Mouse (Mus musculus) cerebellum, postnatal 10 days (tissue): ENCODE data around the gene Aanat.
A peak's percentile ranks its signal among the peaks of the same experiment; 100 is the strongest.

Source experiments
- DNase-seq, 2 experiments: peaks; one replicate each; pipeline ENCODE4 v3.0.0; 2021; ENCODE audit warnings: mixed read lengths in 2 of 2

Gene Aanat

DNA sequence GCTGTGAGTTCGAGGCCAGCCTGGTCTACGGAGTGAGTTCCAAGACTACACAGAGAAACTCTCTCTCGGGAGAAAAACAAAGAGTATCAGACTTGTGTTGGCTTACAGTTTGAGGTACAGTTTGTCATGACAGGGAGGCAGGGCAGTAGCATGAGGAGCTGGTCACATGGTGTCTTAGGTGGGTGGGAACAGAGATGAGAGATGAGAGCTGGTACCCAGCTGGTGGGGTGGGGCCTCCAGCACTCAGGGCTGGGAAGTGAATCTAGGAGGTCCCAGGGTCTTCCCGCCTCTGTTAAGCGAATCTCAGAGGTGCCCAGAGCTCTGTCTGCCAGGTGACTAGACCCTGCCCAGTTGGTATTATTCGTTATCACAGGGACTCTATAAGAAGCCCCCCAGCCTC is 43.2 kb downstream of the Aanat start:
- no peak for DNase-seq

DNA sequence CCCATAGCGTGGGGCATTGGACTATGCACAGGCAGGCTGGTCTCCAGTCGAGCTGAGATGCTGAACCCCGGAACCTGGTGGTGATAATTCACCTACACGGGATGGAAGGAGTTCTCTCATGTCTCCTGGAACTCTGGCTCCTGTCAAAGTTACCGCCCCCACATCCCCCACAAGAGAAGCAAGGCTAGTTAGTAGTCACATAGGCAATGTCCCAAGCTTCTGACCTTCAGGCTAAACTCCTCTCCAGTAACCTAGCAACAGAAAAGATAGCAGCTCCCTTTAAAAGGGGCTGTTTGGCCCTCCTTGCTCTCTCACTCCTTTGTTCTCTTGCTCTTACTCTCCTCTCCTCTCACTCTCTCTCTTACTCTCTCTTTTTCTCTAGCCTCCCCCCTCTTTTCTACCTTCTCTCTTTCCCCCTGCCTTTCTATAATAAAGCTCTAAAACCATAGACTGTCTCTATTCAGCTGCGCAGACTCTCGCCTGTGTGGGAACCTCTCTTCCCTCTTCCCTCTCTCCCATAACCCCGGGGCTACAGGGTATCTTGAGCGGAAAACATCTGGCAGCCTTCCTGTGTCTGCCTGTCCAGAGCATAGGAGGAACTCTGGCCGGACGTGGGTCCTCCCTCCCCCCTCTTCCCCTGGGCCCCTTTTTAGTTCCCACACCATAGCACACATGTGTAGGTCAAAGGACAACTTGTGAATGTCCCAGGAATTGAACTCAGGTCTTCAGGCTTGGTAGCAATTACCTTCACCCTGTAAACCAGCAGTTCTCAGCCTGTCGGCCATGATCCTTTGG is 44.1 kb downstream of the Aanat start:
- no peak for DNase-seq

GRCm38 (mm10) chr11:116632962-116633361 is 46.7 kb downstream of the Aanat start:
- DNase-seq, result no peak

DNA sequence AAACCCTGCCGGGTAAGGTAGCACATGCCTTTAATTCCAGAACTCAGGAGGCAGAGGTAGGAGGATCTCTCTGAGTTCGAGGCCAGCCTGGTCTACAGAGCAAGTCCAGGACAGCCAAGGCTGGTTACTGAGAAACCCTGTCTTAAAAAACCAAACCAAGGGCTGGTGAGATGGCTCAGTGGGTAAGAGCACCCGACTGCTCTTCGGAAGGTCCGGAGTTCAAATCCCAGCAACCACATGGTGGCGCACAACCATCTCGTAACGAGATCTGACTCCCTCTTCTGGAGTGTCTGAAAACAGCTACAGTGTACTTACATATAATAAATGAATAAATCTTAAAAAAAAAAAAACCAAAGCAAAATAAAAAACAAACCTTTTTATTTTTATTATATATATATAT is 50.4 kb downstream of the Aanat start:
- peak; percentile 53 to 64 for DNase-seq

- DNase-seq, result peak; percentile 73 to 83
These were observed 54.9 kb downstream of the Aanat start for GRCm38 (mm10) chr11:116641168-116641567.

DNA sequence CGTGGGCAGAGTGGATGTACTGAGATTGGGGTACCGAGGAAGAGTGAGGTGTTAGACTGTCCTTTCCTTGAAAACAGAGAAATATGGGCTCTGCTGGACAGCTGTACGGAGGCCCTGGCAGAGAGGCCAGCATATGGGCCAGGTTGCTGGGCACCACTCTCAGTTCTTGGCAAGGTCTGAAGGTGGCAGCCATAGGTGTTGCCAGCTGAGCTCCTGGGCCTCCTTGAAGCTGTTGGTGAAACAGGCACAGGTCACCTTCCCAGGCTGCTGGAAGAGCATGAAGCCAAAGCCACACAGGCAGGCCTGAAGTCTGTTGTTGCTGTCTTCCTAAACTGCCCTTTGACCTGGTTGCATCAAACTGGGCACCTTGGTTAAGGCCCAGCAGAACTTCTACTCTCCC is 55.5 kb downstream of the Aanat start:
- peak; percentile 63 to 70 for DNase-seq

DNA sequence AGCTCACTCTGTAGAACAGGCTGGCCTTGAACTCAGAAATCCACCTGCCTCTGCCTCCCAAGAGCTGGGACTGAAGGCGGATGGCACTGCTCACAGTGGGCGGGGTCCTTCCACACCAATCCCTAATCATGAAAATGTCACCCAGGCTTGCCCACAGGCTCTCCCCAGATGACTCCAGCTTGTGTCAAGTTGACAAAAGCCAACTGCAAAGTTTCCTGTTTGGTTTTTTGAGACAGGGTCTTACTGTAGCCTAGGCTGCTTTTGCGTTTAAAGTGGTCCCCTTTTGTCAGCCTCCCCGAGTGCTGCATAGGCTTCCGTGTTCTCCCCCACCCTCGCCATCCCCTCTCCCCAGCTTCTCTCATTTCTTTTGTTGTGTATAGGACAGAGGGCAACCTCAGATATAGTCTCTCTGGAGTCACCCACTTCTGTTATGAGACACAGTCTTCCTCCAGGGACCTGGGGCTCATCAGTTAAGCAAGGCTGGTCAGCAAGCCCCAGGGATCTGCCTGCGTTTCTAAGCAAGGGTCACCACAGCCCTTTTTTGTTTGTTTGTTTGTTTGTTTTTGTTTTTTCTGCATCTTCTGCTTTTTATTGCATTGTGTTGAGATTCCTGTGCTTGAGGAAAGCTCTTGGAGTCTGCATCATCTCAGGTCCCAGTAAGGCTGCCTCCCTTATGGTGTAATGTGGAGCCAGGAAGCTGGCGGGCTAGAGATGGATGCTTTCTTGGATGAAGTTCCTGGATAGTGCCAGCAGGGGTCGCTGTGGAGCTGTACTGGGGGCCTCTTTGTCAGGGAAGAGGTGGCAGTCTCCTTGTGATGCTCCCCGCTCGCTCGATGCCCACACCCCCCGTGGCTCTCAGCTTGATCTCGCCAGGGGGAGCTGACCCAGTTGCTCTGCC is 56.7 kb downstream of the Aanat start:
- peak; percentile 96 to 97 for DNase-seq

DNA sequence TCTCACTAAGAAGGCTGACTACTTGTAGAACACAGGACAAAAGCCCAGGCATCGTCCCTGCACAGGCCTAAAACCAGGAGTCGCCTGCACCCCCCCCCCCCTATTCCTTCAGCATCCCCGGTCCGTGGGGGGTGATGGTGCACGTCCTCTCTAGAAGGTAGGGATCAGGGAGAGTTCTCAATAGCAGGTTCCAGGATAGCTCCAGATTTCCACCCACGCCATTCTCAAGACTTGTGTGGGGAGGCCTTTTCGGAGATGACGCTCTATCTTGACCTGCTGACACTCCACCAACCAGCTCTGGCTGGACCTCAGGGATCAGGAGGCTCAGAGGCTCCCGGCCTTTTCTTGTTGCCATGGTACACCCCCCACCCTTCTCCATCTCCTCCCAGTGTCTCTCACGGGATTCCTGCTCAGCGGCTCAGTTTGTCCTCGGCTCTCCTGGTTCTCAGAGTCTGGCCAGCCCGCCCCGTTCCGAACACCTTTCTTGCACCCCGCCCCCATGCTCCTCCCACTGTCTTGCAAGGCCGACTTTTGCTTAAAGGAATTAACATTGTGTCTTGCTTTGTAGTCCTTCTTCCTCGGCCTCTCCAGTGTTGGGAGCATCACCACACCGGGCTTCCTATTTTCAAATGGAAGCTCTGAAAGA is 57.5 kb downstream of the Aanat start:
- DNase-seq, result peak; percentile 62

GRCm38 (mm10) chr11:116644225-116645112 is 58.2 kb downstream of the Aanat start:
- peak; percentile 57 to 58 for DNase-seq

DNA sequence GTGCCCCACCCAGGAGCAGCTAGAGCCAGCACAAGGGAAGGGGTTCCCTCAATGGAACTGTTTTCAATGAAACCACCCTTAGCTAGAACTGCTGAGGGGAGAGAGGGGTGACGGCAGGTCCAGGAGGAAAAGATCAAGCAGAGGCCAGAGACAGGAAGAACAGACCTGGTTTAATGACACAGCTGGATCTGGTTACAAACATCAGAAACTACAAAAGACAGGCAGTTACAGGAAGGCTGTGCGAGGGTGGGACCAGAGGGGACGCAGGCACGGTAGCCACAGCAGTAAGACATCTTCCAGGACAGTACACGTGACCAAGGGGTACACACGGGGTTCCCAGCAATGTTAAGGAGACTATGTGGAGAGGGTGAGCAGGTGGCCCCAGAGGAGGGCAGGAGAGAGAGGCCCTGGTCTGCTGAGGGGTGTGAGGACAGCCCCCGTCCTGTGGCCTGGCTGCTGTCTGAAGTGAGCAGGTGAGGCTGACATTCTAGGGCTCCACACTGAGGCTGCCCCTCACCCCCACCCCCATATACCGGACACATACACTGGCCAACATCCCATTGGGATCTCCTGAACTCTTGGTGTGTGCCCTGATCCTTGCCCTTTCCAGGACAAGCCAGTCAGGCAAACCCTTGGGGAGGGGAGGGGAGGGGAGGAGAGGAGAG is 59.3 kb downstream of the Aanat start:
- DNase-seq, result peak in 1 of 2 experiments; percentile 9

- DNase-seq, result peak in 1 of 2 experiments; percentile 27
These were observed 59.9 kb downstream of the Aanat start for GRCm38 (mm10) chr11:116646136-116646535.

- DNase-seq, result peak in 1 of 2 experiments; percentile 13
These were observed 60.5 kb downstream of the Aanat start for GRCm38 (mm10) chr11:116646771-116647170.
